Mouse (Mus musculus) embryonic facial prominence, embryonic 10.5 days (tissue): ENCODE results near the gene Scrt2. TPM values are rescaled to one million over a fixed set of nuclear protein-coding genes. Genes with fewer than 3 reads are reported as not detected.

Experiments
- DNase-seq: peaks from one replicate; pipeline ENCODE4 v3.0.0-alpha.2; 2017; ENCODE audit warnings: low spot score
- H3K27ac ChIP-seq: fragments of 300-500 bp; sonication (generic); replicated peaks from 2 replicates; pipeline ENCODE4 v1.5.1; 2016; ENCODE audit warnings: mild to moderate bottlenecking
- H3K27me3 ChIP-seq: fragments of 300-500 bp; sonication (generic); replicated peaks from 2 replicates; pipeline ENCODE4 v1.6.1; 2016; ENCODE audit warnings: low read depth, mild to moderate bottlenecking; ENCODE audit not compliant: poor library complexity, severe bottlenecking
- H3K36me3 ChIP-seq: fragments of 300-500 bp; sonication (generic); replicated peaks from 2 replicates; pipeline ENCODE4 v1.6.1; 2016; ENCODE audit warnings: mild to moderate bottlenecking, moderate library complexity
- H3K4me1 ChIP-seq: fragments of 300-500 bp; sonication (generic); 2 replicates; pipeline ENCODE4 v1.6.1; 2016
- H3K4me3 ChIP-seq: fragments of 300-500 bp; sonication (generic); 2 replicates; pipeline ENCODE4 v1.5.1; 2016; ENCODE audit warnings: mild to moderate bottlenecking, moderate library complexity
- H3K9me3 ChIP-seq: fragments of 300-500 bp; sonication (generic); 2 replicates; pipeline ENCODE4 v1.6.1; 2016; ENCODE audit warnings: mild to moderate bottlenecking
- WGBS: fragments of 180-500 bp; shearing (Covaris S2); methylation state at CpG from one replicate; pipeline ENCODE4 v1.1.7; 2016; 5-methylcytosine and 5-hydroxymethylcytosine counted together
- polyA plus RNA-seq: library from polyadenylated mRNA; unstranded; fragments of >200 nt; fragmentation: Nextera tagmentation; extraction: Ambion mirVana; gene quantifications from 2 replicates; pipeline ENCODE4 v1.2.1, GENCODE M21; 2016

Scrt2 gene
- polyA plus RNA-seq, 1 experiment from 2014 or later, result 0.93 TPM

DNA sequence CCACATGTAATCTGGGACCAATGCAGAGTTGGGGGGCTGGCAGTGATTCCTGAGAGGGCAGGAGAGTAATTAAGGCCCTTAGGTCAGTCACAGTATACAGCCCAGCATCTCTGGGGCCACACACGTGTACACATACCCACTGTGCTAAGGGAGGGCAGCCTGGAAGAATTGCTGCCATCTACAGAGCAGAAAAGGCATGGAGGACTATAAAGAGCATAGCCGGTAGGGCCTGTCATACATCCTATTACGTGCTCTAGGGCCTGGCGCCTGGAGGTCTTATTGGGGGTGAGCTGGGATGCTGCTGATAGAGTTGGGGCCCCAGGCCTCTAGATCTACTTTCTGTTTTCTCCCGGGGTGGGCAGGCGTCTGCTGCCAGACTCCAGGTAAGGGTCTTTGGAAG lies 5.1 kb downstream of the Scrt2 start:
- H3K4me3 ChIP-seq, result no peak overlapping the region
- no peak overlapping the region for H3K27ac ChIP-seq
- DNase-seq, result no peak
- WGBS, result 76% methylated on average over 6 of the region's 6 CpGs
- H3K4me1 ChIP-seq, result peaks cover 18% of the 10 kb centered on the region
- H3K36me3 ChIP-seq, result no peaks in the 10 kb centered on the region
- H3K9me3 ChIP-seq, result no peaks in the 10 kb centered on the region
- H3K27me3 ChIP-seq, result peaks cover 85% of the 10 kb centered on the region

GRCm38 (mm10) chr2:152087111-152087510 lies 5.8 kb downstream of the Scrt2 start:
- H3K36me3 ChIP-seq, result no peaks in the 10 kb centered on the region
- DNase-seq, result no peak
- H3K4me3 ChIP-seq, result no peak overlapping the region
- H3K4me1 ChIP-seq, result peaks cover 16% of the 10 kb centered on the region
- no peak overlapping the region for H3K27ac ChIP-seq
- 82% methylated on average over 5 of the region's 5 CpGs for WGBS
- H3K27me3 ChIP-seq, result peaks cover 86% of the 10 kb centered on the region
- no peaks in the 10 kb centered on the region for H3K9me3 ChIP-seq

- peaks cover 86% of the 10 kb centered on the region for H3K27me3 ChIP-seq
- WGBS, result 8% methylated on average over 4 of the region's 4 CpGs
- DNase-seq, result peak; percentile 60
These were observed 7.7 kb downstream of the Scrt2 start for GRCm38 (mm10) chr2:152089078-152089477.

DNA sequence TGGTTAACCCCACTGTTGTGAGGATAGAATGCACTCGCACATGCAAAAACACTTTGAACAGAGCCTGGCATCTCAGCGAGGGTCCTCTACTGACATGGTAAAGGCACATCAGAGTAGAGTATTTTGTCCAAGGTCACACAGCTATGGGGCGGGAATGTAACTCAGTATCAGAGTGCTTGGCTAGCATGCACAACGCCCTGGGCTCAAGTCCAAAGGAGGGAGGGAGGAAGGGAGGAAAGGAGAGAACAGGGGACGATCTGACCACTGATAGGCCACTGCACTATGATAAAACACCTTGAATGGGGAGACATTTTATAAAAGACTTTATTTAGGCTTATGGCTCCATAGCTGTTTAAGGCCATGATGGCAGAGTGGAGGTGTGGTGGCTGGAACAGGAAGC lies 8.3 kb downstream of the Scrt2 start:
- peaks cover 86% of the 10 kb centered on the region for H3K27me3 ChIP-seq
- H3K36me3 ChIP-seq, result no peaks in the 10 kb centered on the region
- DNase-seq, result no peak
- no peak overlapping the region for H3K4me3 ChIP-seq
- H3K4me1 ChIP-seq, result peaks cover 22% of the 10 kb centered on the region
- 82% methylated on average over 5 of the region's 5 CpGs for WGBS
- H3K9me3 ChIP-seq, result no peaks in the 10 kb centered on the region
- H3K27ac ChIP-seq, result no peak overlapping the region

More at GRCm38 (mm10) chr2:152089078-152089477, 7.7 kb downstream of the Scrt2 start:
- Histone ChIP-seq H3K36me3 (no peaks in the 10 kb centered on the region), H3K27ac (no peak overlapping the region), H3K4me1 (peaks cover 18% of the 10 kb centered on the region), H3K4me3 (no peak overlapping the region), H3K9me3 (no peaks in the 10 kb centered on the region)

GRCm38 (mm10) chr2:152090486-152090885 lies 9.2 kb downstream of the Scrt2 start:
- WGBS, result 88% methylated on average over 5 of the region's 5 CpGs
- no peak for DNase-seq
- Histone ChIP-seq H3K9me3 (no peaks in the 10 kb centered on the region), H3K4me1 (peaks cover 31% of the 10 kb centered on the region), H3K4me3 (no peak overlapping the region), H3K27me3 (peaks cover 86% of the 10 kb centered on the region), H3K36me3 (no peaks in the 10 kb centered on the region), H3K27ac (no peak overlapping the region)

GRCm38 (mm10) chr2:152091342-152092056 lies 10.2 kb downstream of the Scrt2 start:
- Histone ChIP-seq H3K27me3 (peaks cover 93% of the 10 kb centered on the region), H3K4me3 (no peak overlapping the region), H3K27ac (no peak overlapping the region), H3K4me1 (peaks cover 36% of the 10 kb centered on the region), H3K36me3 (no peaks in the 10 kb centered on the region), H3K9me3 (no peaks in the 10 kb centered on the region)
- WGBS, result 33% methylated on average over 12 of the region's 12 CpGs
- no peak for DNase-seq

DNA sequence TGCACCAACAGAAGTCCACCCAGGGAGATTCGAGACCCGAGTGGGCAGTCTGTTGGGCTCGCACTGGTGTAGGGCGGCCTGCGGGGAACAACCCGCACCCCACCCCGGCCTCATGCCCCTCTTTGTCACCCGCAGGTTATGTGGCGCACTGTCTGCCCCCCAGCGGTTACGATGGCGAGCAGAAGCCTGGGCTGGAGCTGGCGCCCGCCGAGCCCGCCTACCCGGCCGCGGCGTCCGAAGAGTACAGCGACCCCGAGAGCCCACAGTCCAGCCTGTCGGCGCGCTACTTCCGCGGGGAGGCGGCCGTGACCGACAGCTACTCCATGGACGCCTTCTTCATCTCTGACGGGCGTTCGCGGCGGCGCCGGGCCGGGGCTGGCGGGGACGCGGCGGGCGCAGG lies 11.6 kb downstream of the Scrt2 start:
- no peaks in the 10 kb centered on the region for H3K9me3 ChIP-seq
- DNase-seq, result peak; percentile 50
- H3K4me1 ChIP-seq, result peaks cover 32% of the 10 kb centered on the region
- H3K27ac ChIP-seq, result no peak overlapping the region
- H3K36me3 ChIP-seq, result no peaks in the 10 kb centered on the region
- WGBS, result 4% methylated on average over 44 of the region's 45 CpGs
- peak overlapping the region; percentile 55 for H3K4me3 ChIP-seq
- H3K27me3 ChIP-seq, result peaks cover 99% of the 10 kb centered on the region

- H3K27ac ChIP-seq, result no peak overlapping the region
These were observed 12.0 kb downstream of the Scrt2 start for GRCm38 (mm10) chr2:152093356-152093792.

GRCm38 (mm10) chr2:152094856-152095545 lies 13.7 kb downstream of the Scrt2 start:
- peak; percentile 61 for DNase-seq
- peaks cover 90% of the 10 kb centered on the region for H3K27me3 ChIP-seq
- H3K9me3 ChIP-seq, result no peaks in the 10 kb centered on the region
- H3K27ac ChIP-seq, result no peak overlapping the region; the same call in 1 of the 2 replicates
- 3% methylated on average over 29 of the region's 29 CpGs for WGBS
- peak overlapping the region; percentile 46 for H3K4me3 ChIP-seq
- H3K36me3 ChIP-seq, result no peaks in the 10 kb centered on the region
- peaks cover 32% of the 10 kb centered on the region for H3K4me1 ChIP-seq

More at GRCm38 (mm10) chr2:152093356-152093792, 12.0 kb downstream of the Scrt2 start:
- H3K36me3 ChIP-seq, result no peaks in the 10 kb centered on the region
- 2% methylated on average over 60 of the region's 60 CpGs for WGBS
- peaks cover 99% of the 10 kb centered on the region for H3K27me3 ChIP-seq
- H3K9me3 ChIP-seq, result no peaks in the 10 kb centered on the region
- peak; percentile 74 for DNase-seq
- H3K4me1 ChIP-seq, result peaks cover 32% of the 10 kb centered on the region
- peak overlapping the region; percentile 55 for H3K4me3 ChIP-seq

DNA sequence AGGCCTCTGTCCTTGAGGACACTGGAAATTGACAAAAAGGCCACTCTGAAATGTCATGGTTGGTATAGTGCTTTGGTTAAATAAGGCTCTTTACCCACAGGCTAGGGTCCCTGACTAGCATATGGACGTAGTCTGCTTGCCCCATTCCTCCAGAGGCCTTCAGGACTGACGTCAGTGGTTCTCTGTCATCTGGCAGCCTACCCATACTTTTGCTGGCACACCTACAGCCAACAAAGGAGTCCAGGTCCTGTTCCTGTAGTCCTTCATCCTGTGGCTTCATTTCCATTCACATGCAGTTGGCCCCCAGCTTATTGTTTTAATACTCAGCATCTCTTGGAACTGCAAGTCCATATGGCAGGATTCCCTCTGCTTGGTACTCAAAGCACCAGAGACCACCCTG lies 15.6 kb downstream of the Scrt2 start:
- no peak for DNase-seq
- Histone ChIP-seq H3K27ac (no peak overlapping the region), H3K4me1 (peaks cover 25% of the 10 kb centered on the region), H3K4me3 (no peak overlapping the region), H3K36me3 (no peaks in the 10 kb centered on the region), H3K9me3 (no peaks in the 10 kb centered on the region), H3K27me3 (peaks cover 90% of the 10 kb centered on the region)
- WGBS, result 70% methylated on average over 2 of the region's 2 CpGs

- peaks cover 90% of the 10 kb centered on the region for H3K27me3 ChIP-seq
- 83% methylated on average over 11 of the region's 11 CpGs for WGBS
These were observed 16.6 kb downstream of the Scrt2 start for GRCm38 (mm10) chr2:152097916-152098315.

GRCm38 (mm10) chr2:152099538-152099937 lies 18.2 kb downstream of the Scrt2 start:
- H3K36me3 ChIP-seq, result no peaks in the 10 kb centered on the region
- peaks cover 14% of the 10 kb centered on the region for H3K4me1 ChIP-seq
- H3K27me3 ChIP-seq, result peaks cover 87% of the 10 kb centered on the region
- no peaks in the 10 kb centered on the region for H3K9me3 ChIP-seq
- WGBS, result 79% methylated on average over 3 of the region's 3 CpGs
- no peak overlapping the region for H3K27ac ChIP-seq
- no peak for DNase-seq
- no peak overlapping the region for H3K4me3 ChIP-seq

More at GRCm38 (mm10) chr2:152097916-152098315, 16.6 kb downstream of the Scrt2 start:
- Histone ChIP-seq H3K4me3 (no peak overlapping the region), H3K27ac (no peak overlapping the region), H3K36me3 (no peaks in the 10 kb centered on the region), H3K4me1 (peaks cover 25% of the 10 kb centered on the region), H3K9me3 (no peaks in the 10 kb centered on the region)
- DNase-seq, result no peak

- no peaks in the 10 kb centered on the region for H3K36me3 ChIP-seq
- H3K4me1 ChIP-seq, result peaks cover 20% of the 10 kb centered on the region
- no peak for DNase-seq
- 81% methylated on average over 13 of the region's 13 CpGs for WGBS
- H3K9me3 ChIP-seq, result no peaks in the 10 kb centered on the region
- H3K27me3 ChIP-seq, result peaks cover 76% of the 10 kb centered on the region
- H3K4me3 ChIP-seq, result no peak overlapping the region
- no peak overlapping the region for H3K27ac ChIP-seq
These were observed 20.4 kb downstream of the Scrt2 start for GRCm38 (mm10) chr2:152101761-152102160.
